Mouse (Mus musculus): Measurements from ENCODE around the gene Brsk1. TPM values are rescaled to one million over a fixed set of nuclear protein-coding genes. Genes with fewer than 3 reads are reported as not detected.

Gene Brsk1
- polyA plus RNA-seq, 1 experiment from 2014 or later: 1.7 TPM

DNA sequence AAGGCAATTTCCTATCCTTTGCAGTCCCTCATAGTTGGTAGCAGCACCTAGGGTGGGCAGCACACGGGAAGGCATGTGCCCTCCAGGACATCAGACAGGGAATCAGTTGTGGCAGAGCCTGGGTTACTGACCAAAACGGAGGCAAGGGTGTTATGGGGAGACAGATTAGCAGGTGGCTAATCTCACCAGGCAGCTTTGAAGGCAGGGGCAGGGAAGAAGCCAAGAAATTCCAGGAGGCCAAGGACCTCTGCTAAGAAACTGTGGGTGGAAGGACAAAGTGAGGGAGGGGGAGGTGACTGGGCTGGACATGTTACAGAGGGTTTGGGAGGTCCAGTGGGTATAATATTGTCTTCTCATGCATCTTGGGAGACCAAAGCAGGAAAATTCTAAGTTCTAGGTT, 53.0 kb downstream of the Brsk1 start:
- 73% methylated on average over 2 of the region's 2 CpGs for WGBS
- Histone ChIP-seq H3K4me1 (ENCODE audit: control insufficient read depth, insufficient read depth, low read length) (peaks cover 6% of the 10 kb centered on the region), H3K27me3 (ENCODE audit: control insufficient read depth, insufficient read depth, low read length) (no peaks in the 10 kb centered on the region), H3K36me3 (ENCODE audit: control insufficient read depth, insufficient read depth, low read length) (peaks cover 9% of the 10 kb centered on the region), H3K4me2 (ENCODE audit: low read depth, severe bottlenecking) (no peak overlapping the region), H3K9ac (ENCODE audit: low read length) (no peak overlapping the region), H3K9me3 (ENCODE audit: control insufficient read depth, low read length) (no peaks in the 10 kb centered on the region), H3K4me3 (ENCODE audit: low read depth, low read length) (no peak overlapping the region), H3K27ac (replicated peaks; ENCODE audit: low read depth, low read length) (no peak overlapping the region)
- ATAC-seq (ENCODE audit: insufficient number of reproducible peaks, low FRiP score, low TSS enrichment, low read depth) (no peak), DNase-seq (ENCODE audit: low spot score) (no peak)

DNA sequence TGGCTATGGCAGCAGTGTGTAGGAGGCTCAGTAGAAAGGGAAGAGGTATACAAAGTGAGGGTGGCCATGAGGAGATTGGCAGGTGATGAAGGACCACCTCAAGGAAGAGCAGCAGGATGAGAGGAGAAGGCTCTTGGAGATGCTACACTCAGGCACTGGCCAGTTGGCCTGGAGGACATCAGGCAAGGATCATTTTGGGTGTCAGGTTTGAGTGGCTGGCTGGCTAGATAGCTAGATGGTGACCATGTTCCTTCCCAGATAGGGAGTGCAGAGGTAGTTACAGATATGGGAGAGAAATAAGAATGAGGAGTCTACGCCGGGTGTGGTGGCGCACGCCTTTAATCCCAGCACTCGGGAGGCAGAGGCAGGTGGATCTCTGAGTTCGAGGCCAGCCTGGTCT, 54.5 kb downstream of the Brsk1 start:
- Histone ChIP-seq H3K4me3 (ENCODE audit: low read depth, low read length) (no peak overlapping the region), H3K27ac (replicated peaks; ENCODE audit: low read depth, low read length) (no peak overlapping the region), H3K9me3 (ENCODE audit: control insufficient read depth, low read length) (no peaks in the 10 kb centered on the region), H3K27me3 (ENCODE audit: control insufficient read depth, insufficient read depth, low read length) (no peaks in the 10 kb centered on the region), H3K4me1 (ENCODE audit: control insufficient read depth, insufficient read depth, low read length) (peaks cover 4% of the 10 kb centered on the region), H3K4me2 (ENCODE audit: low read depth, severe bottlenecking) (no peak overlapping the region), H3K36me3 (ENCODE audit: control insufficient read depth, insufficient read depth, low read length) (peaks cover 9% of the 10 kb centered on the region), H3K9ac (ENCODE audit: low read length) (no peak overlapping the region)
- ATAC-seq (ENCODE audit: insufficient number of reproducible peaks, low FRiP score, low TSS enrichment, low read depth) (no peak), DNase-seq (ENCODE audit: low spot score) (no peak)
- WGBS: 95% methylated on average over 6 of the region's 6 CpGs

DNA sequence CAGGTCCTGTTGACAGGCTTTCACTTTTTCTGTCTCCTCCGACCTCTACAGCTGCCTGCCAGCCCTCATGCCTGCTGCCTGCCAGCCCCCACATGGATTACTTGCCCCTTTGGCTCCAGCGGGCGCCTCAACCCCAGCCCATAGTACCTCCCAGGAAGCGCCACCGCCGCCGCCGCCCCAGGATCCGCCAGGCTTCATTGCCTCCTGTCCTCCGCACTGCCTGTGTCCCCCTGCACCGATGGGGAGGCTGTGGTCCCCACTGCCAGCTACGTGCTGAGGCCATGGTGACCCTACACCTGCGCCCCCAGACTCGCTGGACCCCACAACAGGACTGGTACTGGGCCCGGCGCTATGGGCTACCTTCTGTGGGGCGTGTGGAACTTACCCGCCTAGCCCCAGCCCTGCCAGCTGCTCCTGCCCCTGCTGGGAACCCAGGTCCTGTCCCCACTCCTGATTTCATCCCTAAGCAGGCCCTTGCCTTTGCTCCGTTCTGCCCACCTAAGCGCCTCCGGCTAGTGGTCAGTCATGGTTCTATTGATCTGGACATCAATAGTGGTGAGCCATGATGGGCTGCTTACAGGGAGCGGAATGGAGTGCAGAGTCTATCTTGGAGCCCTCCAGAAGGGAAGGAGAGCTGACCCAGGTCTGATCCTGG, 56.0 kb downstream of the Brsk1 start:
- no peak overlapping the region for H3K4me2 ChIP-seq (ENCODE audit: low read depth, severe bottlenecking)
- ATAC-seq (ENCODE audit: insufficient number of reproducible peaks, low FRiP score, low TSS enrichment, low read depth) (no peak), DNase-seq (ENCODE audit: low spot score) (no peak)
- H3K4me3 ChIP-seq (ENCODE audit: low read depth, low read length): no peak overlapping the region
- H3K9me3 ChIP-seq (ENCODE audit: control insufficient read depth, low read length): no peaks in the 10 kb centered on the region
- no peak overlapping the region for H3K27ac ChIP-seq (replicated peaks; ENCODE audit: low read depth, low read length)
- no peaks in the 10 kb centered on the region for H3K27me3 ChIP-seq (ENCODE audit: control insufficient read depth, insufficient read depth, low read length)
- H3K9ac ChIP-seq (ENCODE audit: low read length): no peak overlapping the region
- H3K36me3 ChIP-seq (ENCODE audit: control insufficient read depth, insufficient read depth, low read length): peaks cover 9% of the 10 kb centered on the region
- WGBS: 88% methylated on average over 22 of the region's 22 CpGs
- H3K4me1 ChIP-seq (ENCODE audit: control insufficient read depth, insufficient read depth, low read length): peaks cover 4% of the 10 kb centered on the region

DNA sequence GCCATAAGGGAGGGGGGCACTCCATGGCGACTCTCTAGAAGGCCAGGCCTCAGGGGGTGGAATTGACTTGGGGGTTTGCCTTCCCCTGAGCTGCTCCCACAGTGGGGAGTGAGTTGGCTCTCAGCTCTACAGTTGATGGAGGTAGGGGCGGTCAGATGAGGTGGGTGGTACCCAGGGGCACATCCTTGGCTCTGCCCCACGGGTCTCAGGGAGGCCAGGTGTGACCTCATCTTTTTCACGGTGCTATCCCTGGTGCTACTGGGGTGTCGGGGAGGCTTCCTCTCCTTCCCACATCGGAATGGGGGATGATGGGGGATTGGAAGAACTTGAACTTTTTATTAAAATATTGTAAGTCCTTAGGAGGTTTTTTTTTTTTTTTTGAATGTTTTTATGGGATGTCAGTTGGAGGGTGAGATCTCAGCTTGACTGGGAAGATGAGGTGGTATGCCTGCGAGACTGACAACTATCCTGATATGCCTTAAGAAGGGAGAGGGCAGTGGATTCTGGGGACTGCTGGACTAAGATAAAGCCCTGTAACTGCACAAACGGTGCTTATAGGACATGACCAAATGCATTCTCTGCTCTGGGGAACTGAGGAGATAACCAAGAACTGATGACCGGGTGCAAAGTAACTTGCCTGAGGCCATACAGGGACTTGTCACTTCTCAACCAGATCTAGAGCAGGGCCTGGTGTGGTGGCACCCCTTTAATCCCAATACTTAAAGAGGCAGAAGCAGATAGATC, 56.9 kb downstream of the Brsk1 start:
- Histone ChIP-seq H3K9me3 (ENCODE audit: control insufficient read depth, low read length) (no peaks in the 10 kb centered on the region), H3K9ac (ENCODE audit: low read length) (no peak overlapping the region), H3K4me2 (ENCODE audit: low read depth, severe bottlenecking) (no peak overlapping the region), H3K36me3 (ENCODE audit: control insufficient read depth, insufficient read depth, low read length) (peaks cover 9% of the 10 kb centered on the region), H3K27me3 (ENCODE audit: control insufficient read depth, insufficient read depth, low read length) (no peaks in the 10 kb centered on the region), H3K4me3 (ENCODE audit: low read depth, low read length) (no peak overlapping the region), H3K27ac (replicated peaks; ENCODE audit: low read depth, low read length) (no peak overlapping the region), H3K4me1 (ENCODE audit: control insufficient read depth, insufficient read depth, low read length) (peaks cover 7% of the 10 kb centered on the region)
- no peak for DNase-seq (ENCODE audit: low spot score)
- 59% methylated on average over 9 of the region's 9 CpGs for WGBS
- no peak for ATAC-seq (ENCODE audit: insufficient number of reproducible peaks, low FRiP score, low TSS enrichment, low read depth)

DNA sequence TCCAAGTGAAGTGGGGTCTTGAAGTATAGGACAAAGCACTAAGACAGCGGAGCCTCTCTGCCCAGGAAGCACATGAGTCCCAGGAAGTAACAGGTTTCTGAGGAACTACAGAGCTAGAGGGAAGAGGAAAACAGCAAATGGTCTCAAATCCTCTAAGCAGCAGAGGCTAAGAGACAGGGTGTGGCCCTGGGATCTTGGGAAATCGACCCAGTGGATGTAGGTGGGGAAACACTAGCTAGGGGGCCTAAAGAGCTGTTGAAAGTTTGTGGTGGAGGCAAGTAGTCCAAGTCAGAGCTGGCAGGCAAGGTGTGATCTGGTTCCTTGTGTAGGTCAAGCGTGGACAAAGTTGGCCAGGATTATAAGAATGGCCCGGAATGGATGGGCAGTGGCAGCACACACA, 57.9 kb downstream of the Brsk1 start:
- no peaks in the 10 kb centered on the region for H3K9me3 ChIP-seq (ENCODE audit: control insufficient read depth, low read length)
- no peaks in the 10 kb centered on the region for H3K27me3 ChIP-seq (ENCODE audit: control insufficient read depth, insufficient read depth, low read length)
- peaks cover 9% of the 10 kb centered on the region for H3K4me1 ChIP-seq (ENCODE audit: control insufficient read depth, insufficient read depth, low read length)
- WGBS: 74% methylated on average over 4 of the region's 4 CpGs
- H3K4me2 ChIP-seq (ENCODE audit: low read depth, severe bottlenecking): no peak overlapping the region
- no peak for DNase-seq (ENCODE audit: low spot score)
- peaks cover 3% of the 10 kb centered on the region for H3K36me3 ChIP-seq (ENCODE audit: control insufficient read depth, insufficient read depth, low read length)
- H3K4me3 ChIP-seq (ENCODE audit: low read depth, low read length): no peak overlapping the region
- no peak overlapping the region for H3K27ac ChIP-seq (replicated peaks; ENCODE audit: low read depth, low read length)
- ATAC-seq (ENCODE audit: insufficient number of reproducible peaks, low FRiP score, low TSS enrichment, low read depth): no peak
- H3K9ac ChIP-seq (ENCODE audit: low read length): no peak overlapping the region

DNA sequence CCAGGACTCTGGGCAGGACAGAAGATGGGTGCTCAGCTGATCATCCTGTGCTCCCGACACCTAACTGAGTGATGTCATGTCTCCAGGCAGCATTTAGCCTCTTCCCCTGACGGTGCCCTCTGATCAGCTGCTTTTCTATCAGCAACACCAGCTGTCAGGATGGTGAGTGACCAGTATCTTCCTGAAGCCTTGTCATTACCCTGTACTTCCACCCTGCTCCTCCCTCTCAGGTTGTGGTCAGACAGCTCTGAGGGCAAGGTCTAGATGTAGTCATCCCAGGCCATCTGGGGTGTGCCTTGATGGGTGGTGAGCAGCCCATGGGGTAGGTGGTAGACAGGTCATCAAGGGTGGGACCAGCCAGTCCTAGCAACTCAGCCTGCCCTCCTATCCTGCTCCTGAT, 58.8 kb downstream of the Brsk1 start:
- no peak for DNase-seq (ENCODE audit: low spot score)
- H3K4me3 ChIP-seq (ENCODE audit: low read depth, low read length): no peak overlapping the region
- H3K4me1 ChIP-seq (ENCODE audit: control insufficient read depth, insufficient read depth, low read length): peaks cover 9% of the 10 kb centered on the region
- ATAC-seq (ENCODE audit: insufficient number of reproducible peaks, low FRiP score, low TSS enrichment, low read depth): no peak
- H3K9ac ChIP-seq (ENCODE audit: low read length): no peak overlapping the region
- WGBS: 90% methylated on average over 2 of the region's 2 CpGs
- H3K9me3 ChIP-seq (ENCODE audit: control insufficient read depth, low read length): no peaks in the 10 kb centered on the region
- H3K27ac ChIP-seq (replicated peaks; ENCODE audit: low read depth, low read length): no peak overlapping the region
- H3K27me3 ChIP-seq (ENCODE audit: control insufficient read depth, insufficient read depth, low read length): no peaks in the 10 kb centered on the region
- no peak overlapping the region for H3K4me2 ChIP-seq (ENCODE audit: low read depth, severe bottlenecking)
- H3K36me3 ChIP-seq (ENCODE audit: control insufficient read depth, insufficient read depth, low read length): peaks cover 3% of the 10 kb centered on the region

DNA sequence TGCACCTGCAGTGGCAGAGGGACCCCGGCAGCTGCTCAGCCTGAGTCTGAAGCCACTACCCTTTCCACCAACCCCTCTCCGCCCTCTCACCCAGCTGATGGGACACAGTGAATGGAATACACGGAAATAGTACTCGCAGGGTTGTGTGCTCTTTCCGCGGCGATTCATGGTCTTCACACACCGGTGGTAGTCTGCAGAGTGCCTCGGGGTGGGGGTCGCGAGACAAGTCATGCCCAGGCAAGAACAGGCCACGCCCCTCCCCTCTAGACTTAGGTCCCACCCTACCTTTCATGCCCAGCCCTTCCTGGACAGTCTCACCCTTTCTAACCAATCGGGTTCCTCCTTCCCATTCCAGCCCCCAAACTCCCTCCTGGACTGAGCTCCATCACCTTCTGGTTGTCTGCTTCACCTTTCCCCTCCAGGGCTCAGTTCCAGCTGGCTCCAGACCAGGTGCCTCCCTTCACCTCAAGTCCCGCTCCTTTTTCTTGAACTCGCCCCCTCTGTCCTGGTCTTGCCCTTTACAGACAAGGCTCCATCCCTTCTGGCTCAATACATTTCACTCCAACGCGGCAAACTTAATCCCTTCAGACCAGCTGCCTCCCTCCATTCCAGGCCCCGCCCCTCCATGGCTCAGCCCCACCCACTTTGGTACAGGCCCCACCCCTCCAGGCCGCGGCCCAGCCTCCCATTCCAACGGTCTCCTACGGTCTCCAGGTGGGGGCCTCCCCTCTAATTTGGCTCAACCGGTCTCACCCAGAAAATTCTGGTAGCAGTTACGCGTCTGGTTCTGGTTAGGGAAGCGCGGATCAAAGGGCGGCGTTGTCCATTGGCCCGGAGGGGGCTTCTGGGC, 61.8 kb downstream of the Brsk1 start:
- H3K27ac ChIP-seq (replicated peaks; ENCODE audit: low read depth, low read length): no peak overlapping the region
- DNase-seq (ENCODE audit: low spot score) (peak; percentile 82), ATAC-seq (ENCODE audit: insufficient number of reproducible peaks, low FRiP score, low TSS enrichment, low read depth) (peak; percentile 77)
- peak overlapping the region; percentile 33 for H3K4me3 ChIP-seq (ENCODE audit: low read depth, low read length)
- H3K4me2 ChIP-seq (ENCODE audit: low read depth, severe bottlenecking): peak overlapping the region; percentile 39
- H3K36me3 ChIP-seq (ENCODE audit: control insufficient read depth, insufficient read depth, low read length): no peaks in the 10 kb centered on the region; the same call in 1 of the 2 replicates
- H3K27me3 ChIP-seq (ENCODE audit: control insufficient read depth, insufficient read depth, low read length): no peaks in the 10 kb centered on the region
- H3K4me1 ChIP-seq (ENCODE audit: control insufficient read depth, insufficient read depth, low read length): peaks cover 9% of the 10 kb centered on the region
- H3K9ac ChIP-seq (ENCODE audit: low read length): no peak overlapping the region
- H3K9me3 ChIP-seq (ENCODE audit: control insufficient read depth, low read length): no peaks in the 10 kb centered on the region
- WGBS: 1% methylated on average over 30 of the region's 30 CpGs

DNA sequence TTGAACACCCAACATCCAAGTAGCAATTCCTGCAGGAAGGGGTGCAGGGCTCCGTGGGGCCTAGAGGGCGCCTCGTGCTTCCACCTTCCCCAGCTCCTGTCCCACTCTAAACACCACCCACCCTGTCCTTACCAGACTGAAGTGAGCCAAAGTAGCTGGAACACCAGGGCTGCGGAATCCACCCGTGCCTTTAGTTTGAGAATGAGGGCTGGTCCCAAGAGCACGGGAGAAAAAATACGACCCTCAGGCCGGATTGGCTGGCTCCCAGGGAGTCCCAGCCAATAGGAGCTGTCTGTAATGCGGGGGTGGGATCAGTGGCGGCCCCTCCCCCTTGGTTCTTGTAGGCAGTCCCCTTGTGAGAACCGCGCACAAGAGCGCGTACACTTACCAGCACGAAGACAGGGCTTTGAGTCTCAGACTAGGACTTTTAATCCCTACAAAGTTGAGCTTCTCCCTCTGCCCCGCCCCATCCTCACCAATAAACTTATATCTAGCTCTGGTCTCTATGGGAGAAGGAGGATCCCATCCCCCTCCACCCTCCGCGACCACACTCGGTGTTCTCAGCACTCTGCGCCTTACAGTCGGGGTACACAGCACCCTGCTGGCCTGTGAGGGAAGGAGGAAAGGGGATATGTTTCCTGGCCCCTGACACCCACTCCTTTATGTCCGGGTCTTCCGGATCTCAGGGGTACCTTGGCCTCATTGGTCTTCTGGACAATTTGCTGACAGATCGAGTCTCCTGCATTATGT, 62.6 kb downstream of the Brsk1 start, which contains the start of gene Cox6b2:
Gene Cox6b2, minus strand, starts transcription at position 274 of the 750 bp plus-strand sequence.
- H3K4me2 ChIP-seq (ENCODE audit: low read depth, severe bottlenecking): peak within 1 kb of the TSS; percentile 39
- H3K9me3 ChIP-seq (ENCODE audit: control insufficient read depth, low read length): no peaks in the 10 kb centered on the region
- H3K27ac ChIP-seq (replicated peaks; ENCODE audit: low read depth, low read length): no peak within 1 kb of the TSS
- ATAC-seq (ENCODE audit: insufficient number of reproducible peaks, low FRiP score, low TSS enrichment, low read depth): peak; percentile 94
- H3K36me3 ChIP-seq (ENCODE audit: control insufficient read depth, insufficient read depth, low read length): no peaks in the 10 kb centered on the region; the same call in 1 of the 2 replicates
- H3K4me1 ChIP-seq (ENCODE audit: control insufficient read depth, insufficient read depth, low read length): peaks cover 9% of the 10 kb centered on the region
- peak within 1 kb of the TSS; percentile 33 for H3K4me3 ChIP-seq (ENCODE audit: low read depth, low read length)
- H3K27me3 ChIP-seq (ENCODE audit: control insufficient read depth, insufficient read depth, low read length): no peaks in the 10 kb centered on the region
- 5% methylated on average over 24 of the region's 24 CpGs for WGBS
- no peak within 1 kb of the TSS; the same call in 1 of the 2 replicates for H3K9ac ChIP-seq (ENCODE audit: low read length)
- peak; percentile 94 for DNase-seq (ENCODE audit: low spot score)

Data from limb, embryonic 11.5 days (tissue).